Mouse (Mus musculus) urinary bladder, postnatal 36 days (tissue): ENCODE results near the gene Golph3.
"Not testable (repeated sequence)": the region's sequence is repeated elsewhere in the genome, so short reads cannot be mapped to it uniquely, and the experiment has no call there.

Experiments
- DNase-seq, 2 experiments: peaks; one replicate each; pipeline ENCODE4 v3.0.0; 2022; ENCODE audit warnings: low spot score in 2 of 2, mixed read lengths in 1 of 2

The Golph3 gene

GRCm38 (mm10) chr15:12357459-12357858 is 36.2 kb downstream of the Golph3 start:
- DNase-seq: no peak

GRCm38 (mm10) chr15:12358384-12358783 is 37.1 kb downstream of the Golph3 start:
- DNase-seq: no peak

GRCm38 (mm10) chr15:12360519-12361212 is 39.4 kb downstream of the Golph3 start:
- no peak for DNase-seq

DNA sequence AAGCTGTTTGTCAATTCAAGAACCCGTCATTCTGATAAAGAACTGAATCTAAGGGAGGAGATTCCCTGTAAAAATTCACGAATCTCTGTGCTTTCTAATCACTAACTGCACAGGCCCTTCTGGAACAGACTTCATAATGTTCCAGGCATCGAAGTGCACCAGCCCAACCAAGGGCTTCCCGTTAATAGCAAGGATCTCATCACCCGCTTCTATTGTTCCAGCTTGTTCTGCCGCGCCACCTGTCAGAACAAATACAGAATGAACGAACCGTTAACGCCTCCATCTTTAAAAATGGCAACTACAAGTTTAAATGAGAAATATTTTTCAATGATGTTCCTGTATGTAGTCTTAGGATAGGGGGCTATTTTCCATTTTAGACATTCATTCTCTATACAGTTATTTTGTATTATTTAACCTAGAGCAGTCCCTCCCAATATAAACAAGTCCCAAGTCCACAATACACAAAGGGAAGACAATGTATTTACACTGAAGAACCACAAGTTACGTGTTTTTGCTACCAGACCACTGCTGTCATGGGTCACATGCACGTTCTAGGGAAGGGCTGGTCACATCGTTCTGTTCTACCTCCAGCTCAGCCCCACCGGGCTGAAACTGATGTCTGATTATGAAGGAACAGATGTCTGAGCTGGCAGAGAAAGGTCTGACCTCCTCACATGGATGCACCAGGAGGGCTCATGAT is 40.9 kb downstream of the Golph3 start:
- DNase-seq: no peak

DNA sequence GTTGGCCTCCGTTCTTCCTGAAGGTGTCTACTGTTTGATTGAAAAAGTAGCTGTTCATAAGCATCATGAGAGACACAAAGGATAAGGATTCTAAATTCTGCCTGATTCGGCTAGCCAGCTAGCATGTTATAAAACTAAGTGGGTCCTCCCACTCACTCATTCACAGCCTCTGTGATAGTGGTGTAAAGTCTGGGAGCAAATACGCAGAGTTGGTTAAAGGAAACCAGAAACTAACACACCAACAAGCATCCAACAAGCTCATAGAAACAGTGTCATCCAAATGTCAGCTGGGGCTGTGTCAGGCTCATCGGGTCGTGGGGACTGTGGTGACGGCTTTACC is 41.4 kb downstream of the Golph3 start:
- DNase-seq: no peak

- DNase-seq: no peak
Measured at GRCm38 (mm10) chr15:12364096-12364495, 42.8 kb downstream of the Golph3 start.

- no peak for DNase-seq
Measured at GRCm38 (mm10) chr15:12365416-12366071, 44.3 kb downstream of the Golph3 start.

- DNase-seq: no peak
Measured at GRCm38 (mm10) chr15:12366072-12366469, 44.8 kb downstream of the Golph3 start.

GRCm38 (mm10) chr15:12366580-12367305 is 45.5 kb downstream of the Golph3 start:
- DNase-seq: not testable (repeated sequence)

DNA sequence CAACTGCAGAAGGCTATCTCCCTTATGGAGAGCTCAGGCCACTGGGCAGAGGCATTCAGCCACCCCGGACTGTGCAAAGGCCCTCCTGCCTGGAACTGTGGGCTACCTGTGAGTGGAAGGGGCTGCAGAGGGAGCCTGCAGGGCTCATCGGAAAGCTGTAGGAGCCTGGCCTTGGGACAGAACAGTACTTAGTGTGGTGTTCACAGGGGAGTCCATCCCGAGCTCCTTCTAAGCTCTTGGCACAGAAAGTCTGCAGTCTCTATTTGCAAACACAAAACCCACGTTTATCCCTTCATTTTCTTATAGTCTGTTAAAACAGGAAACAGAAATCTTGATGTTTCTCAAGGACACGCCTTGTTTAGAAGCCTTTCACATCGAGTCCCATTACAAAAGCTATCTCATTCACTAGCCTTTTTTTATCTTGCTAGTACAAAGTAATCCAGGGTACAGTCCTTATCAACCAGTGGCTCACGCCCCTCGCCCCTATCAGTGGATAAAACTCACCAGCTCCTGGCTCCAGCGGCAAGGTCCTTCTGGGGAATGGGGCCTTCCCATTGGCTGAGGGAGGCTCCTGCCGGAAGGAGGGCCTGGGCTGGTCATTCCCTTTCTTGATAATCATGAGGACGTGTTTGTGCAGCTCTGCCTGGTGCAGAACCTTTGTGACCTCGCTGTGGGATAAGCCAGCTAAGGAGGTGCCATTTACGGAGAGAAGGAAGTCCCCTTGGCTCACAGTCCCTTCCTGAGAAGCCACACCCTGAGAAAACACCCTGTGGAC is 46.2 kb downstream of the Golph3 start:
- DNase-seq: no peak

- no peak for DNase-seq
Measured at GRCm38 (mm10) chr15:12368357-12368756, 47.1 kb downstream of the Golph3 start.

GRCm38 (mm10) chr15:12368850-12369249 is 47.6 kb downstream of the Golph3 start:
- DNase-seq: no peak

DNA sequence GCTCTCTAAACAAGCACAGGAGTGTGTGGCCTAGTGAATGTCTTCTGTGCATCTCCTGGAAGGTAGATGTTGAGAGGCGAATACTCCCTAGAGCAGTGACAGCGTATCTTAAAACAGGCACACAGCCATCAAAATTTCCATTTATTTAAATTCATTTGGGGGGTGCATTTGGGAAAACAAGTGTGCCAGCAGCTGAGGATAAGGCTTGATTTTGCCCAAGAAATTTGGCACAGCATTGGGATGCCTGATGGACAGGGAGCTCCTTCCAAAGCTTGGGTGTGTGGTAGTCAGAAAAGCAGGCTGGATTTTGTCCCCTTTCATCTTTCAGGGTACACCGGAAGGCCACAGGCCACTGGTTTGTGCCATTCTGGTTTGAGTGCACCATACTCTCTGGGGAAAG is 48.8 kb downstream of the Golph3 start:
- no peak for DNase-seq

DNA sequence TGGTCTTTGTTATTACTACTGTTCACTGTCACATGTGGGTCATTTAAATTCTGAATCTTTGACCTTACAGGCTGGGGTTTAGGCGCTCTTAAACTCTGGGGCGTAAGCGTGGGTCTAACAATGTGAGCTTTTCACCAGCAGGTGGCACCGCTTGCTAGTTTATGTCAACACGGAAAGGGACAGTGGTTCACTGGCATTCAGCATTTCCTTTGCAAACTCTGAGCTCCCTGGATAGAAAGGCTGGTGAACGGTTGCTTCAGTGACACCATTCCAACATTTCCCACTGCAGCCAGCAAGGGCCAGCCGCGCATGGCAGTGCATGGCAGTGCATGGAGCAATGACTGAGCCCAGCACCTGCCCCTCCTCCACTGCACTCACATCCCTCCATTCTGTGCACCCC is 49.9 kb downstream of the Golph3 start:
- peak in 1 of 2 experiments; percentile 71 for DNase-seq

DNA sequence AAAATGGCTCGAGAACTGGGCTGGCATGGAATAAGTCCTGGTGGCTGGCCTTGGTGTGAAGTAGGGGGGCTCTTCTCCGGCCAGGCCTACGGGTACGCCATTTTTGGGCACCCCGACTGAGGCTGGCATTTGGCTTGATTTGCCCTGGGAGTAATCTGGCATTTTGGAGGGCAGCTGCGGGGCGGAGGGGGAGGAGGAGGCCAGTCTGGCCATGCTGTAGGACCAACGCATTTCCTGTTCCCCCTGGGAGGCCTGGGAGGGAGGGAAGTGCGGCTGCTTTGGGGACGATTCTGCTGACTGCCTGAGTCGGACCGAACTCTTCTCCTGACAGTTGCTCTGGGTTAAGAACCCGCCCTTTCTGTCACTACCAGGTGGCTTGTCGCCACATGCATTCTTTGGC is 52.2 kb downstream of the Golph3 start:
- DNase-seq: no peak

DNA sequence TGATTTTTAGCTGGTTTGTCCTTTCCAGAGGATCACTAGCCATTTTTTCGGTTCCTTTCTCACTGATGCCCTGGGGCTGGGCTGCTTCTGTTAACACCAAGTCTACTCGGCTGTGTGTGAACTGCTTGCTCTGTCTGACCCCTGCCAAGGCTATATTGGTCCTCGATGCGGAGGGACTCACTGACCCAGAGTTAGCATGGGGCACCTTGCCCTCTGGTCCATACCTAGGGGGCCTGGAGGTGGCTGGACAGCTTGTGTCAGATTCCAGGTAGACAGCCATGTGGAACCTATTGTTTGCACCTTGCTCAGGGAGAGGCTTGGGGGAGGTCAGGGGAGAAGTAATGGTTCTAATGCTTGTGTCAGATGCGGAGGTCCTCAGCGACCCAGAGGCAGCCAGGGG is 52.7 kb downstream of the Golph3 start:
- no peak for DNase-seq

GRCm38 (mm10) chr15:12374916-12375315 is 53.7 kb downstream of the Golph3 start:
- no peak for DNase-seq

DNA sequence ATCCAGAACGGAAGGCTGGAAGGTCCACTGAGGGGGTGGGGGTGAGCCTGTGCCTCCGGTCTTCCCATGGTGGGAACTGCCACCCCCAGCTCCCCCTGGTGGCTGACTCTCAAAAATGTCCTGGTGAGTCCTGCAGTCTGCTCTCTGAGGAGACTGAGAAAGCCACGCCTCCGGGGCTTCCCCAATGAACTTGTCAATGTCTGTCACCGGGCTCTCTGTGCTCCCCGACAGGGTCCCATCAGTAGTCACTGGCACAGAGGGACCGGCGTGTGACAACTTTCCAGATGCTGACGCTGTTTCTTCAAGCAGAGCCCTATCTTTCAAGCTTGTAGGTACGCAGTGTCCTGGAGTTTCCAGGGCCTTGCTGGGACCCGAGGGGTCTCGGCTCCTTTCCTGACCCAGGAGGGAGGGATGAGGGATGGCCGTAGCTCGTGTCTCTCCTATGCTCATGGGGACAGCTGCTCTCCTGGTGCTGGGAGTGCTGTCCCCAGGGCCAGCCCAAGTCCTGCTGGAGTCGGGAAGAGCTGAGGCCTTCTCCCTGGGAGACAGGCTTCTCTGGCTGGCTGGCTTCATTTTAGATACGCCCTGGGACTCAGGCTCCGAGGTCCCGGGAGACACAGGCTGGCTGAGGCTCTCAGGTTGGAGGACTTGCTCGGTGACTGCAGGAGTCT is 54.5 kb downstream of the Golph3 start:
- DNase-seq: peak; percentile 59 to 75

DNA sequence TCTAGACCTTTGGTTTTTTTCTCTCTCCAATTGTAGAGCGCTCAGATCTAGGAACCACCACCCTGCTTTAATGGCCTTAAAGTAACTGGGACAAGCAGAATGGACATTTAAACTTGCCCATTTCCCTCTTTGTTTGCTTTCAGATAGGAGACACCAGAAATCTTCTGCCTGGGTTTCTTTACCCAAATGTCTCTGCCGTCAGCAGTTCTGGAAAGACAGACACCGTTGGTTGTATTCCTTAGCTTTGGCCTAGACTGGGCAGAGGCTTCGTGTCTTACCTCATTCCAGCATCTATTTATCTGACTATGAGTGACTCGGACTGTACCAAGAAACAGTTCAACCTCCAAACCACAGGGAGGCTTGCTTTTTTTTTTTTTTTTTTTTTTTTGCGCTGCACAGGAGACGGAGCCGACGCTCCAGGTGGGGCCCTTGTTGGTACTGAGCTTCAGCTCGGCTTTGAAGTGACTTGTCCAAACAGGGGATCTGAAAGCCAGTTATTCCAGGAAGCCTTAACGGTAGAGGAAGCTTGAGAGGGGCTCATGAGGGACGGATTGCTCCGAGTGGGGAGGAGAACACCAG is 55.3 kb downstream of the Golph3 start:
- DNase-seq: no peak

- peak in 1 of 2 experiments; percentile 46 for DNase-seq
Measured at GRCm38 (mm10) chr15:12377800-12378199, 56.5 kb downstream of the Golph3 start.

DNA sequence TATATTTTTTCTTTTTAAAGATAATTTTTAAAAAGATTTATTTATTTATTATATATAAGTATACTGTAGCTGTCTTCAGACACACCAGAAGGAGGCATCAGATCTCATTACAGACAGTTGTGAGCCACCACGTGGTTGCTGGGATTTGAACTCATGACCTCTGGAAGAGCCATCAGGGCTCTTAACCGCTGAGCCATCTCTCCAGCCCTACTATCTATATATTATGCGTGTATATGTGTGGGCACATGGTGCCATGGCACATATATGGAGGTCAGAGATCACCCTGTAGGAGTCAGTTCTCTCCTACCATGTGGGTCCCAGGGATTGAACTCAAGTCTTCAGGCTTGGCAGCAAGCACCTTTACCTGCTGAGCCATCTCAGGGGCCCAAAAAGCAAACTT is 58.8 kb downstream of the Golph3 start:
- no peak for DNase-seq
